Mouse (Mus musculus) embryonic fibroblast, embryonic 13.5 days (primary cell): ENCODE data around the gene Stx19. TPM values are rescaled to one million over a fixed set of nuclear protein-coding genes. Genes with fewer than 3 reads are reported as not detected.

Experiments
- H3K27ac ChIP-seq: 2 replicates; pipeline ENCODE4 v1.5.1; 2012; ENCODE audit warnings: low read length, control low read depth, inconsistent platforms; ENCODE audit not compliant: insufficient read depth
- H3K4me1 ChIP-seq: 2 replicates; pipeline ENCODE4 v1.6.1; 2011; ENCODE audit warnings: low read length; ENCODE audit not compliant: control insufficient read depth, insufficient read depth
- H3K4me3 ChIP-seq: 2 replicates; pipeline ENCODE4 v1.5.1; 2011; ENCODE audit warnings: mild to moderate bottlenecking, control low read depth, low read length; ENCODE audit not compliant: insufficient read depth
- CTCF ChIP-seq: IDR thresholded peaks from 2 replicates; pipeline ENCODE4 v1.5.1; 2011; ENCODE audit warnings: mild to moderate bottlenecking, control low read depth, low read length, moderate library complexity, borderline replicate concordance; ENCODE audit not compliant: insufficient read depth
- POLR2A ChIP-seq: IDR thresholded peaks from 2 replicates; pipeline ENCODE4 v1.6.1; 2011; ENCODE audit warnings: low read depth, mild to moderate bottlenecking, control low read depth, low read length, moderate library complexity
- polyA plus RNA-seq: library from polyadenylated mRNA; stranded (reverse); fragments of >200 nt; gene quantifications from 2 replicates; pipeline ENCODE4 v1.2.4, GENCODE M21; 2011; ENCODE audit warnings: low read depth; ENCODE audit not compliant: missing spikeins, insufficient read length

Stx19 gene
- polyA plus RNA-seq, 1 experiment = not detected

DNA sequence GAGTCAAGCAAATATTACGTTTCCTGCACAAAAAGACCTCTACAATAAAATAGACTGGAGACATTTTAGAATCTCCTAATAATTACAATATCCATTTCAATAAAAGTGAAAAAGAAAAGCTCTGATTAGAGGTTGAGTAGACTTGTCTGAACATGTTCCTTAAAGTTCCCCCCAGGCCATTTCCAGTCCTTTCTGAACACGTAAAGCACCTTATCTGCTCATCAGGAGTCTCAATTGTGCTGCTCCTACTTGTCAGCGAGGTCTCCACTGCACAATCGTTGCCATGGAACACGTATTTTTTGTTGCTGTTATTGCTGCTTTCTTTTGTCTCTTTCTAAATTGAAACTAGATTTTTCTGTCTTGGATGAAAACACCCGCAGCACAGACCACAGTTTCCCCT is 47.0 kb downstream of the Stx19 start:
- peak overlapping the region; percentile 78 for H3K27ac ChIP-seq
- H3K4me1 ChIP-seq = peaks cover 4% of the 10 kb centered on the region; the same call in 1 of the 2 replicates
- no peak for TF ChIP-seq POLR2A
- no peak for TF ChIP-seq CTCF
- H3K4me3 ChIP-seq = no peak overlapping the region

DNA sequence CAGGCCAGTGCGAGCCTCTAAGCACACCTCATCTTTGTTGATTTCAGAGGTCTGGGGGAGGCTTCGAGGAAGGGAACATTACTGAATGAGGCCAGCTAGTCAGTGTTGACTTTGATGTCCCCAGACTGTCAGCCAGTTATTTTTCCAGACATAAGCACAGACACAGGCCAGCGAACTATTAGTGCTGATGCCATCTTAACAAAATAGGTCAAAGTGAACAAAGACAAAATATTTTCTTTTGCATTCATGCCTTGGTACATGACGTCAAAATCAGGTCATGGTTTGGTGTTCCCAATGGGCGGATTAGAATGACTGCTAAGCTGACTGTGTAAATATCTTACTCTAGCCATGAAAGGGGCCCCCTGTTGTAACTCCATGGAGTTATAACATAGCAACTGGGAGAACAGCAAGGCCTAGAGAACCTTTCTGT is 58.2 kb downstream of the Stx19 start:
- Histone ChIP-seq H3K4me1 (no peaks in the 10 kb centered on the region), H3K27ac (no peak overlapping the region), H3K4me3 (no peak overlapping the region)
- TF ChIP-seq CTCF (no peak), POLR2A (no peak)

DNA sequence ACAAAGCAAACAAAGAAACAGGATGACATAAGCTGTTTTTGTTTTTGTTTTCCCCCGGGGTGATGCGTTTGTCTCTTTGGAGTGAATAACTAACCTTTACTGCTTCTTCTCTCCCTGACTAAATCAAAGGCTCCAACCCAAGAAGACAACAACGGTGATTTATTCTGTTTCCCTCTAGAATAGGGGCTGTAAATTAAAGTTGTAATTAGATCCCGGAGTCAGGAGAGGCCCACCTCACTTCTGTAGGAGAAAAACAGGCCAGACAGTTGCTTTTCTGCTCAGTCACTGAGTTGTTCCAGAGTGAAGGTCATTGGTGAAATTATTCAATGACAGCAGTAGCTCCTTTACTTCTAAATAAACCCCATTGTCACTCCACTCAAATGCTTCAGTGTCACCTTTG is 58.7 kb downstream of the Stx19 start:
- H3K27ac ChIP-seq = no peak overlapping the region
- TF ChIP-seq CTCF (no peak), POLR2A (no peak)
- H3K4me3 ChIP-seq = no peak overlapping the region
- no peaks in the 10 kb centered on the region for H3K4me1 ChIP-seq

Other genes with a start within 250 kb of the Stx19 start
- 8.0 and 9.6 TPM in 2 replicates for gene Nsun3, start 27.9 kb upstream of the Stx19 start, polyA plus RNA-seq
- gene Arl13b, start 32.4 kb downstream of the Stx19 start, polyA plus RNA-seq = 31.6 and 50.1 TPM in 2 replicates
- gene Pros1, start 39.6 kb downstream of the Stx19 start, polyA plus RNA-seq = 103 and 119 TPM in 2 replicates